Mouse (Mus musculus) CH12.LX (cell line): ENCODE measurements around the gene Rxfp4.

Experiments
- BHLHE40 ChIP-seq: IDR thresholded peaks from 2 replicates; pipeline ENCODE4 v1.6.1; 2011; ENCODE audit warnings: mild to moderate bottlenecking, low read depth, low read length, improper control_type of control experiment
- IRF4 ChIP-seq: IDR thresholded peaks from 2 replicates; pipeline ENCODE4 v1.6.1; 2014; ENCODE audit warnings: low read depth, mild to moderate bottlenecking, inconsistent platforms, low read length, improper control_type of control experiment
- MAFK ChIP-seq: IDR thresholded peaks from 2 replicates; pipeline ENCODE4 v1.6.1; 2011; ENCODE audit warnings: low read length, improper control_type of control experiment; ENCODE audit not compliant: insufficient replicate concordance
- MYC ChIP-seq: IDR thresholded peaks from 2 replicates; pipeline ENCODE4 v1.6.1; 2011; ENCODE audit warnings: low read depth, mild to moderate bottlenecking, improper control_type of control experiment, low read length
- POLR2AphosphoS2 ChIP-seq: IDR thresholded peaks from 2 replicates; pipeline ENCODE4 v1.6.1; 2011; ENCODE audit warnings: low read depth, low read length, improper control_type of control experiment
- USF2 ChIP-seq: conservative IDR thresholded peaks from 2 replicates; pipeline ENCODE4 v1.6.1; 2011; ENCODE audit warnings: low read depth, low read length, improper control_type of control experiment

GRCm38 (mm10) chr3:88607065-88607757, 45.7 kb downstream of the Rxfp4 start:
- peak; percentile 69 for TF ChIP-seq IRF4
- peak; percentile 67 for TF ChIP-seq BHLHE40
- TF ChIP-seq MAFK: no peak
- no peak for TF ChIP-seq MYC
- TF ChIP-seq POLR2AphosphoS2: no peak
- 0 out of 2 replicates have a peak, but pooled peaks have one; percentile 16 for TF ChIP-seq USF2
